Comparison of ENCODE assay signal across 8 mouse cellular contexts in genomic region chr14:121566794-121567201, GRCm38 (mm10).
A peak's percentile ranks its signal among the peaks of the same experiment; 100 is the strongest.
DNase-seq lines count a peak whose midpoint lies in the region; ATAC-seq lines count a peak whose summit lies in the region.

No protein-coding gene starts in this region.

- ATAC-seq in lung, embryonic 16.5 days (ENCODE audit: low read depth): peak; percentile 60
- ATAC-seq in intestine, embryonic 15.5 days: peak; percentile 37
- peak; percentile 82 for ATAC-seq in midbrain, embryonic 11.5 days (ENCODE audit: low FRiP score)
- no peak for ATAC-seq in activated CD4-positive, CD25-positive, alpha-beta regulatory T cell, adult 4 months

- no peaks in the 10 kb centered on the region for H3K36me3 ChIP-seq in lung, embryonic 16.5 days (ENCODE audit: control insufficient read depth, insufficient read depth, low read length)
- 0 out of 2 replicates have a peak, but pooled peaks cover 2% of the 10 kb centered on the region for H3K36me3 ChIP-seq in intestine, embryonic 15.5 days
- H3K36me3 ChIP-seq in midbrain, embryonic 11.5 days (ENCODE audit: control insufficient read depth, insufficient read depth, low read length): no peaks in the 10 kb centered on the region

- no peak overlapping the region for H3K9ac ChIP-seq in lung, embryonic 16.5 days (ENCODE audit: low read length)
- no peak overlapping the region for H3K9ac ChIP-seq in intestine, embryonic 15.5 days
- no peak overlapping the region for H3K9ac ChIP-seq in midbrain, embryonic 11.5 days (ENCODE audit: low read length)

- WGBS in lung, embryonic 16.5 days: 41% methylated on average over 9 of the region's 9 CpGs
- 52% methylated on average over 9 of the region's 9 CpGs for WGBS in intestine, embryonic 15.5 days
- 13% methylated on average over 9 of the region's 9 CpGs for WGBS in midbrain, embryonic 11.5 days

- no peak for DNase-seq in lung, postnatal 14 days
- peak; percentile 97 for DNase-seq in midbrain, embryonic 11.5 days (ENCODE audit: low spot score, missing footprints)
- no peak for DNase-seq in kidney, postnatal 36 days
- no peak for DNase-seq in lung, postnatal 25 days (ENCODE audit: low spot score)
- no peak for DNase-seq in gastrocnemius, postnatal 25 days

- H3K4me2 ChIP-seq in lung, embryonic 16.5 days (ENCODE audit: low read depth, low read length): no peak overlapping the region
- H3K4me2 ChIP-seq in intestine, embryonic 15.5 days (replicated peaks): no peak overlapping the region
- peak overlapping the region; percentile 15; the same call in 1 of the 2 replicates for H3K4me2 ChIP-seq in midbrain, embryonic 11.5 days

- no peaks in the 10 kb centered on the region for H3K4me1 ChIP-seq in lung, embryonic 16.5 days (replicated peaks; ENCODE audit: control insufficient read depth, insufficient read depth, low read length)
- peaks cover 6% of the 10 kb centered on the region; the same call in 1 of the 2 replicates for H3K4me1 ChIP-seq in intestine, embryonic 15.5 days (replicated peaks)
- H3K4me1 ChIP-seq in midbrain, embryonic 11.5 days (ENCODE audit: control insufficient read depth, insufficient read depth, low read length): peaks cover 31% of the 10 kb centered on the region

- H3K27ac ChIP-seq in lung, embryonic 16.5 days (ENCODE audit: low read length): no peak overlapping the region
- no peak overlapping the region for H3K27ac ChIP-seq in intestine, embryonic 15.5 days
- peak overlapping the region; percentile 40 for H3K27ac ChIP-seq in midbrain, embryonic 11.5 days (ENCODE audit: low read depth, low read length)

- H3K9me3 ChIP-seq in lung, embryonic 16.5 days (ENCODE audit: control insufficient read depth, low read length): no peaks in the 10 kb centered on the region
- no peaks in the 10 kb centered on the region for H3K9me3 ChIP-seq in intestine, embryonic 15.5 days
- H3K9me3 ChIP-seq in midbrain, embryonic 11.5 days (ENCODE audit: control insufficient read depth, low read length): no peaks in the 10 kb centered on the region

- no peaks in the 10 kb centered on the region for H3K27me3 ChIP-seq in lung, embryonic 16.5 days (ENCODE audit: control insufficient read depth, insufficient read depth, low read depth, low read length)
- H3K27me3 ChIP-seq in intestine, embryonic 15.5 days (replicated peaks): no peaks in the 10 kb centered on the region
- H3K27me3 ChIP-seq in midbrain, embryonic 11.5 days (ENCODE audit: control insufficient read depth, insufficient read depth, low read length): no peaks in the 10 kb centered on the region

- H3K4me3 ChIP-seq in lung, embryonic 16.5 days (ENCODE audit: low read length): no peak overlapping the region
- H3K4me3 ChIP-seq in intestine, embryonic 15.5 days (replicated peaks): no peak overlapping the region
- no peak overlapping the region for H3K4me3 ChIP-seq in midbrain, embryonic 11.5 days (ENCODE audit: low read depth, low read length)
